Mouse (Mus musculus): Measurements from ENCODE around the gene Cep19.
"Not testable (repeated sequence)": the region's sequence is repeated elsewhere in the genome, so short reads cannot be mapped to it uniquely, and the experiment has no call there.

Cep19 gene

GRCm38 (mm10) chr16:32099638-32100150 is at the start of gene Cep19, which contains the start of gene Pigx:
TSS of gene Cep19 (plus strand) at chr16:32099800.
TSS of gene Pigx (minus strand) at chr16:32099740.
- DNase-seq (ENCODE audit: extremely low read depth, insufficient read length, low spot score): peak; percentile 99

- DNase-seq (ENCODE audit: extremely low read depth, insufficient read length, low spot score): no peak
Measured at GRCm38 (mm10) chr16:32058817-32059216, 40.8 kb upstream of the Cep19 start.

GRCm38 (mm10) chr16:32059840-32060523 is 39.6 kb upstream of the Cep19 start:
- DNase-seq (ENCODE audit: extremely low read depth, insufficient read length, low spot score): peak; percentile 25

- DNase-seq (ENCODE audit: extremely low read depth, insufficient read length, low spot score): no peak
Measured at GRCm38 (mm10) chr16:32062226-32062625, 37.4 kb upstream of the Cep19 start.

GRCm38 (mm10) chr16:32063900-32064299 is 35.7 kb upstream of the Cep19 start:
- DNase-seq (ENCODE audit: extremely low read depth, insufficient read length, low spot score): no peak

- DNase-seq (ENCODE audit: extremely low read depth, insufficient read length, low spot score): no peak
Measured at GRCm38 (mm10) chr16:32066899-32067298, 32.7 kb upstream of the Cep19 start.

- DNase-seq (ENCODE audit: extremely low read depth, insufficient read length, low spot score): peak; percentile 53
Measured at GRCm38 (mm10) chr16:32068389-32069300, 31.0 kb upstream of the Cep19 start.

- not testable (repeated sequence) for DNase-seq (ENCODE audit: extremely low read depth, insufficient read length, low spot score)
Measured at GRCm38 (mm10) chr16:32070070-32070469, 29.5 kb upstream of the Cep19 start.

GRCm38 (mm10) chr16:32075762-32076161 is 23.8 kb upstream of the Cep19 start:
- no peak for DNase-seq (ENCODE audit: extremely low read depth, insufficient read length, low spot score)

GRCm38 (mm10) chr16:32076406-32076805 is 23.2 kb upstream of the Cep19 start:
- no peak for DNase-seq (ENCODE audit: extremely low read depth, insufficient read length, low spot score)

- DNase-seq (ENCODE audit: extremely low read depth, insufficient read length, low spot score): no peak
Measured at GRCm38 (mm10) chr16:32077648-32078407, 21.8 kb upstream of the Cep19 start.

GRCm38 (mm10) chr16:32078408-32078990 is 21.1 kb upstream of the Cep19 start:
- peak; percentile 81 for DNase-seq (ENCODE audit: extremely low read depth, insufficient read length, low spot score)

GRCm38 (mm10) chr16:32078991-32079511 is 20.5 kb upstream of the Cep19 start, which contains the start of gene Pak2:
TSS of gene Pak2 (minus strand) at chr16:32079342.
- DNase-seq (ENCODE audit: extremely low read depth, insufficient read length, low spot score): peak; percentile 91

GRCm38 (mm10) chr16:32087629-32088443 is 11.8 kb upstream of the Cep19 start:
- no peak for DNase-seq (ENCODE audit: extremely low read depth, insufficient read length, low spot score)

- no peak for DNase-seq (ENCODE audit: extremely low read depth, insufficient read length, low spot score)
Measured at GRCm38 (mm10) chr16:32091466-32091865, 8.1 kb upstream of the Cep19 start.

- not testable (repeated sequence) for DNase-seq (ENCODE audit: extremely low read depth, insufficient read length, low spot score)
Measured at GRCm38 (mm10) chr16:32097757-32098156, 1.8 kb upstream of the Cep19 start.

- DNase-seq (ENCODE audit: extremely low read depth, insufficient read length, low spot score): no peak
Measured at GRCm38 (mm10) chr16:32098897-32099637, 533 bp upstream of the Cep19 start.

GRCm38 (mm10) chr16:32102295-32102694 is 2.7 kb downstream of the Cep19 start:
- DNase-seq (ENCODE audit: extremely low read depth, insufficient read length, low spot score): no peak
